Mouse (Mus musculus) sigmoid colon, adult 10 weeks (tissue): ENCODE data around the gene Akna. TPM values are rescaled to one million over a fixed set of nuclear protein-coding genes. Genes with fewer than 3 reads are reported as not detected.

ENCODE experiments used
- polyA plus RNA-seq: library from polyadenylated mRNA; stranded (reverse); fragments of 350-450 nt; fragmentation: Illumina TruSeq; extraction: RNeasy Lipid Tissue Mini Kit (QIAGEN cat#74804); gene quantifications from one replicate; pipeline ENCODE4 v1.2.3, GENCODE M21; 2014; ENCODE audit warnings: low read depth, low replicate concordance

The Akna gene
- 0.50 TPM for polyA plus RNA-seq

DNA sequence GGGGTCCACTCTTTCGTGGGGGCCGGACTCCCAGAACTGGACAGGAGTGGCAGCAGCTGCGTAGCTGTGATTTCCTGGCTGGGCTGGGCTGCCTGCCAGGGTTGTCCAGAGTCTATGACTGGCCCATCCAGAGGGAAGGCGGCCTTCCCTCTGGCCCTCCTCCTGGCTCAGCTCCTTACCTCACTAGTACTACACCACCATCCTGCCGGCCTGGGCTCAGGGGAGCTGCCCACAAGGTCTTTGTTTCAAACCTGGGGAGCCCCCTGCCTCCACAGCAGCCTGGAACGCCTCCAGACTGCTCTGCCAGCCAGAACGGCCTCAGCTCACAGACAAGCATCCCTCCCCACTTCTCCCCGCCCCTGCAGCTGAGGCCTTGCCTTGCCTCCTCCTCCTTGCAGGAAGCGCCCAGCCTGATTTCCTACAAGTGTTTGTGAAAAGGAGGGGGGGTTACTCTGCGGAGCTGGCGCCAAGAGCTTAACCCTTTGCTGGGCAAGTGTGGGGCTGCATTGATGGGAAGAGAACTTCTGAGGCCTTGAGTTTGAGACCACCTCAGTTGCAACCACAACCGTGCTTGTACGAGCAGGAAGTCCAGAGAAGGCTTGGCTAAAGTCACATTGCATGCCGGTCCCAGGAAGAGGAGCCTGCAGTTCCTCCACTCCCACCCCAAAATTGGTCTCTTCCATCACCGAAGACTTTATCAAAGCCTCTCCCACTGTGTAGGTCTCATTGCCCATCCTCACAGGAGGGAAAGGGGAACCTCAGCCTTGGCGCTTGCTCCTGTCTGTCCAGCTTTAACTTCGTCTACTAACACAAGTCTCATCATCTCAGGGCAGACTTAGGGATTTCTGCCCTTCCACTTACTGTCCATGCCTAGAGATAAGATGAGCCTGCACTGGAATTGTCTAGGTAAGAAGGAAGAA is at the start of gene Akna:
Gene Akna, minus strand, starts transcription at position 315 of the 920 bp plus-strand sequence.

DNA sequence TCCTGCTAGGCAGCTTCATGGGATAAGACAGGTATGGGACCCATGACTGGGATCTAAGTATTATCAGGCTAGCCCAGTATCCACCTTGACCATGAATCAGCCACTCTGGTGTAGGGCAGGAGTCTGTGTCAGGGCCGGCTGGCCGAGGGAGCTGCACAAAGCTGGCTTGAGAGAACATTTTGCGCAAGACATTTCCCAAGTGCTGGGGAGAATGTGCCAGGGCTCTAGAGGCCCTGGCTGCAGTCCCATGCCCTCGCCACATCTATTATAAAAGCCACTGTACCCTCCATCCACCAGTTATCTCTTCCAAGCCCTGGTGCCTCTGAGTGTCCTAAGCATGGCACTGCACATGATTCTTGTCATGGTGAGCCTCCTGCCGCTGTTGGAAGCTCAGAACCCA is 41.0 kb downstream of the Akna start, which contains the start of gene Orm2:
Gene Orm2, plus strand, starts transcription at position 300 of the 400 bp plus-strand sequence.

GRCm38 (mm10) chr4:63355877-63356665 is 47.1 kb downstream of the Akna start, which contains the start of gene Orm3:
Gene Orm3, plus strand, starts transcription at chr4:63356162.

DNA sequence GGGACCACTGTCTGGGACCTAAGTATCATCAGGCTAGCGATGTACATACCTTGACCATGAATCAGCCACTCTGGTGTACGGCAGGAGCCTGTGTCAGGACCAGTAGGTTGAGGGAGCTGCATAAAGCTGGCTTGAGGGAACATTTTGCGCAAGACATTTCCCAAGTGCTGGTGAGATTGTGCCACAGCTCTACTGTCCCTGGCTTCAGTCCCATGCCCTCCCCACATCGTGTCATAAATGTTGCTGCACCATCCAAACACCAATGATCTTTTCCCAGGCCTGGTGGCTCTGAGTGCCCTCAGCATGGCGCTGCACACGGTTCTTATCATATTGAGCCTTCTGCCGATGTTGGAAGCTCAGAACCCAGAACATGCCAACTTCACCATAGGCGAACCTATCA is 58.9 kb downstream of the Akna start, which contains the start of gene Orm1:
Gene Orm1, plus strand, starts transcription at position 266 of the 400 bp plus-strand sequence.

Other genes starting within 250 kb of the Akna start
- gene Ambp, start 248.6 kb downstream of the Akna start, polyA plus RNA-seq = not detected
- gene Kif12, start 231.2 kb downstream of the Akna start, polyA plus RNA-seq = 0.28 TPM
- gene Col27a1, start 189.3 kb downstream of the Akna start, polyA plus RNA-seq = 2.7 TPM
- 2.0 TPM for gene Orm1, start 58.8 kb downstream of the Akna start, polyA plus RNA-seq
- gene Orm3, start 47.2 kb downstream of the Akna start, polyA plus RNA-seq = not detected
- gene Orm2, start 40.9 kb downstream of the Akna start, polyA plus RNA-seq = not detected
- 1.6 TPM for gene Whrn, start 92.6 kb upstream of the Akna start, polyA plus RNA-seq
- 280 TPM for gene Atp6v1g1, start 141.4 kb upstream of the Akna start, polyA plus RNA-seq
- 15.5 TPM for gene Tmem268, start 155.4 kb upstream of the Akna start, polyA plus RNA-seq
- not detected for gene Gm11213, start 201.9 kb upstream of the Akna start, polyA plus RNA-seq
- not detected for gene Tex48, start 219.1 kb upstream of the Akna start, polyA plus RNA-seq